Mouse (Mus musculus) brain, embryonic 14.5 days (tissue): Measurements from ENCODE around the gene Plekha6.

Experiments used
- CTCF ChIP-seq: fragments of 200-500 bp; IDR thresholded peaks from 2 replicates; pipeline ENCODE4 v1.5.1; 2012; ENCODE audit warnings: inconsistent platforms, mild to moderate bottlenecking, moderate library complexity, borderline replicate concordance; ENCODE audit not compliant: insufficient read depth, insufficient read length; ENCODE audit errors: extremely low read depth
- POLR2A ChIP-seq: fragments of 200-500 bp; IDR thresholded peaks from 2 replicates; pipeline ENCODE4 v1.6.1; 2012; ENCODE audit warnings: mild to moderate bottlenecking, inconsistent platforms, borderline replicate concordance; ENCODE audit not compliant: poor library complexity, insufficient read depth, insufficient read length, severe bottlenecking; ENCODE audit errors: extremely low read depth

- TF ChIP-seq CTCF (no peak), POLR2A (no peak)
These were observed 2.5 kb upstream of the Plekha6 start for GRCm38 (mm10) chr1:133161559-133161958.
